Mouse (Mus musculus): ENCODE data around the gene Olfr616. TPM values are rescaled to one million over a fixed set of nuclear protein-coding genes. Genes with fewer than 3 reads are reported as not detected.
"Not testable (repeated sequence)": the region's sequence is repeated elsewhere in the genome, so short reads cannot be mapped to it uniquely, and the experiment has no call there.

Olfr616 gene
- polyA plus RNA-seq (2014; fragmentation: Nextera tagmentation; extraction: Ambion mirVana) = not detected in 2 replicates

DNA sequence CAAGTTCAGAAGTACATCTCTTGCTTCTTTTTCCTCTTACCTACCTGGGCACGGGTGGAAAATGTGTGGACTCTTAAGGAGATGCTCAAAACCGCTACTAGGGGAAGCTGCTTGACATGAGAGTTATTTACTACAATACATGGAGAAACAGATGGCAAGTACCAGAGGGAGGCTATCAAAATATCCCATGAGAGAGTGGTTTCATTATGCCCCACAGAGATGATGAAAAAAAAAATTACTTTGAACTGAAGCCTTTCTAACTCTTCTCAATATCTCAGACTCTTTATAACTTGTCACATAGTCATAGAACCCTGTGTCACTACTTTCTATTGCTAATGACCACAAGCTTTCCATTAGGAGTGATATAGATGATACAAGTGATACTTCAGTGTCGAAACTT, at the start of gene Olfr616:
TSS of gene Olfr616 (minus strand) at position 101 of the 400 bp plus-strand sequence.
- Histone ChIP-seq H3K4me1 (ENCODE audit: control insufficient read depth, insufficient read depth, low read length) (no peaks in the 10 kb centered on the region), H3K4me2 (ENCODE audit: low read depth) (no peak within 1 kb of the TSS), H3K4me3 (ENCODE audit: low read depth, low read length) (no peak within 1 kb of the TSS), H3K27ac (ENCODE audit: low read depth, low read length) (no peak within 1 kb of the TSS), H3K36me3 (ENCODE audit: control insufficient read depth, insufficient read depth, low read length) (no peaks in the 10 kb centered on the region), H3K27me3 (ENCODE audit: control insufficient read depth, insufficient read depth, low read length) (no peaks in the 10 kb centered on the region), H3K9ac (ENCODE audit: low read length) (no peak within 1 kb of the TSS), H3K9me3 (ENCODE audit: control insufficient read depth, low read length) (no peaks in the 10 kb centered on the region)
- DNase-seq (ENCODE audit: low spot score) = no peak
- 84% methylated on average over 3 of the region's 3 CpGs for WGBS
- ATAC-seq (ENCODE audit: insufficient read depth, low FRiP score, low TSS enrichment) = no peak

DNA sequence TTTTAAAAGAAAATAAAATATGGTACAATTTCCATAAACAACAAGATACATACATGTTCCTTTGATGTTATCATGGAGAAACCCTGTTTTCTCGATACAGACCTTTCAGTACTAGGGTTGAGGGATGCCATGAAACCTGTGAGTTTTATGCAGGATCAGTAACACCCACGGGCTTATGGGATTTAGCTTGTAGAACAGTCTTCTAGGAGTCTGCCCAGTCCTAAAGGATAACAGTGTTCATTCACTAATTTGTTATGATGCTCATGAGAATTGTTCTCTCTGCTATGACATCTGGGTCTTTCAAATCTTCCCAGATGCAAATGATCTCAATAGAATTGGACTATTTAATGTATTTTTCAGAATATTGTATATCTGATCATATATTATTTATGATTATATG, 43.5 kb upstream of the Olfr616 start, which contains the start of gene Olfr620:
TSS of gene Olfr620 (minus strand) at position 101 of the 400 bp plus-strand sequence.
- WGBS = 77% methylated on average over 2 of the region's 2 CpGs
- no peaks in the 10 kb centered on the region for H3K36me3 ChIP-seq (ENCODE audit: control insufficient read depth, insufficient read depth, low read length)
- no peaks in the 10 kb centered on the region for H3K4me1 ChIP-seq (ENCODE audit: control insufficient read depth, insufficient read depth, low read length)

DNA sequence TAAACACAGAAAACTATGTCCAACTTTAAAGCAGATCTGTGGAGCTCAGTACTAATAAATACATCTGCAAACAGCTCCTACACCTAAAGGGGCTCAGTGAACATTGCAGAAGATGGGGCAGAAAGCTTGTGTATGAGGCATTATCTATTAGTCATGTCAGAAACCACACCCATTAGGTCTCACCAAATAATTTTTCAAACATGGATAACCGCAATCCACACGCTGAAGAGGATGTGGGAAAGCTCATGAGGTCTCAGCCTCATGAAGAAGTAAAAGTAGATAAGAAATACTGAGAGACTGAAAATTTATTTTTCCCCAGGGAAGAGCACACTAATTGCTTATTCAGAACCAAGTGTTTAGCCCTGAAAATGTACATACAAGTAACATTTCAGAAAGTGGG, 38.5 kb upstream of the Olfr616 start:
- no peak for DNase-seq (ENCODE audit: low spot score)

More for the DNA sequence above, 43.5 kb upstream of the Olfr616 start, which contains the start of gene Olfr620:
- no peak within 1 kb of the TSS for H3K27ac ChIP-seq (ENCODE audit: low read depth, low read length)
- ATAC-seq (ENCODE audit: insufficient read depth, low FRiP score, low TSS enrichment) (no peak), DNase-seq (ENCODE audit: low spot score) (no peak)
- H3K27me3 ChIP-seq (ENCODE audit: control insufficient read depth, insufficient read depth, low read length) = no peaks in the 10 kb centered on the region
- H3K4me2 ChIP-seq (ENCODE audit: low read depth) = no peak within 1 kb of the TSS
- H3K9ac ChIP-seq (ENCODE audit: low read length) = no peak within 1 kb of the TSS
- no peaks in the 10 kb centered on the region for H3K9me3 ChIP-seq (ENCODE audit: control insufficient read depth, low read length)
- no peak within 1 kb of the TSS for H3K4me3 ChIP-seq (ENCODE audit: low read depth, low read length)

DNA sequence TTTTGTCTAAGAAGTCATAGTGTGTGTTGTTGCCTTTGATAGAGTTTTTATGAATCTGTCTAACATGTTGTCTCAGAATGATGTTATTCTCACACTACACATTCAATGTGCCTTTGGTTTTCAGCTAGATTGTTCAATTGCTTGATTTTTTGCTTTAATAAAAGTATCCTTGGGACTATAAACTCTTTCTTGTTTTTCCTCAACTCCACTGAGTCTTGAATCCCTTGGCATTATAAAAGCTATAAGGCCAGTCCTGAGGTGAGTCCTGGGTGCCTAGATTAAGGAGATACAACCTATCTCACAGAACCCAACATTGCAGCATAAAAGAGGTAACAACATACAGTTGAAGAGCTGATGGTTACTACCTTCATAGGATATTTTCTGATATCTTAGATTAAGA, 31.3 kb upstream of the Olfr616 start, which contains the start of gene Olfr619:
TSS of gene Olfr619 (plus strand) at position 301 of the 400 bp plus-strand sequence.
- ATAC-seq (ENCODE audit: insufficient read depth, low FRiP score, low TSS enrichment) = no peak
- H3K36me3 ChIP-seq (ENCODE audit: control insufficient read depth, insufficient read depth, low read length) = no peaks in the 10 kb centered on the region

More for the DNA sequence above, 38.5 kb upstream of the Olfr616 start:
- H3K9me3 ChIP-seq (ENCODE audit: control insufficient read depth, low read length) = no peaks in the 10 kb centered on the region
- H3K9ac ChIP-seq (ENCODE audit: low read length) = no peak overlapping the region
- 88% methylated on average over 2 of the region's 2 CpGs for WGBS
- H3K4me1 ChIP-seq (ENCODE audit: control insufficient read depth, insufficient read depth, low read length) = no peaks in the 10 kb centered on the region
- no peak for ATAC-seq (ENCODE audit: insufficient read depth, low FRiP score, low TSS enrichment)
- no peak overlapping the region for H3K27ac ChIP-seq (ENCODE audit: low read depth, low read length)
- H3K36me3 ChIP-seq (ENCODE audit: control insufficient read depth, insufficient read depth, low read length) = no peaks in the 10 kb centered on the region
- H3K4me2 ChIP-seq (ENCODE audit: low read depth) = no peak overlapping the region
- no peak overlapping the region for H3K4me3 ChIP-seq (ENCODE audit: low read depth, low read length)
- no peaks in the 10 kb centered on the region for H3K27me3 ChIP-seq (ENCODE audit: control insufficient read depth, insufficient read depth, low read length)

DNA sequence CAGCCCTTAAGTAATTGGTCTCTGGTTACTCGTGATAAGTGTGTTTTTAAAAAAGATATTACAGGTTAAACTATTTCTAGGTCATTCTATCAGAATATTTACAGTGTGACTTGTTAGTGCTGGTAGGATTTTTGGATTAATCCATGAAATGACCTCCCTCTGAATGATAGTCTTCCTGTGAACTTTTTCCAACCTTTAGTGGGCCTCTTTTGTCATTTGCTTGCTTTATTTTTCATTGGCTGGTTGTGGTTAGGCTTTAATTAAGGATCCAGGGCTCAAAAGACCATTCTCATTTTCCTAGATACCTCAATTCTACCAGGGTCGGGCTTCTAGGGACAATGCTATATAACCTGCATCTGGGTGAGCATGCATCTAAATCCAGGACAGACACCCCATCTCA, 20.9 kb upstream of the Olfr616 start, which contains the start of gene Olfr618:
TSS of gene Olfr618 (plus strand) at position 301 of the 400 bp plus-strand sequence.
- Histone ChIP-seq H3K4me2 (ENCODE audit: low read depth) (no peak within 1 kb of the TSS), H3K36me3 (ENCODE audit: control insufficient read depth, insufficient read depth, low read length) (no peaks in the 10 kb centered on the region), H3K9ac (ENCODE audit: low read length) (no peak within 1 kb of the TSS), H3K27ac (ENCODE audit: low read depth, low read length) (no peak within 1 kb of the TSS), H3K9me3 (ENCODE audit: control insufficient read depth, low read length) (no peaks in the 10 kb centered on the region), H3K4me1 (ENCODE audit: control insufficient read depth, insufficient read depth, low read length) (no peaks in the 10 kb centered on the region), H3K27me3 (ENCODE audit: control insufficient read depth, insufficient read depth, low read length) (no peaks in the 10 kb centered on the region), H3K4me3 (ENCODE audit: low read depth, low read length) (no peak within 1 kb of the TSS)
- no peak for DNase-seq (ENCODE audit: low spot score)
- WGBS = 71% methylated on average over 2 of the region's 2 CpGs
- ATAC-seq (ENCODE audit: insufficient read depth, low FRiP score, low TSS enrichment) = no peak

More for the DNA sequence above, 31.3 kb upstream of the Olfr616 start, which contains the start of gene Olfr619:
- DNase-seq (ENCODE audit: low spot score) = no peak
- Histone ChIP-seq H3K9me3 (ENCODE audit: control insufficient read depth, low read length) (no peaks in the 10 kb centered on the region), H3K9ac (ENCODE audit: low read length) (no peak within 1 kb of the TSS), H3K4me1 (ENCODE audit: control insufficient read depth, insufficient read depth, low read length) (no peaks in the 10 kb centered on the region), H3K27me3 (ENCODE audit: control insufficient read depth, insufficient read depth, low read length) (no peaks in the 10 kb centered on the region), H3K4me2 (ENCODE audit: low read depth) (no peak within 1 kb of the TSS), H3K27ac (ENCODE audit: low read depth, low read length) (no peak within 1 kb of the TSS), H3K4me3 (ENCODE audit: low read depth, low read length) (no peak within 1 kb of the TSS)

DNA sequence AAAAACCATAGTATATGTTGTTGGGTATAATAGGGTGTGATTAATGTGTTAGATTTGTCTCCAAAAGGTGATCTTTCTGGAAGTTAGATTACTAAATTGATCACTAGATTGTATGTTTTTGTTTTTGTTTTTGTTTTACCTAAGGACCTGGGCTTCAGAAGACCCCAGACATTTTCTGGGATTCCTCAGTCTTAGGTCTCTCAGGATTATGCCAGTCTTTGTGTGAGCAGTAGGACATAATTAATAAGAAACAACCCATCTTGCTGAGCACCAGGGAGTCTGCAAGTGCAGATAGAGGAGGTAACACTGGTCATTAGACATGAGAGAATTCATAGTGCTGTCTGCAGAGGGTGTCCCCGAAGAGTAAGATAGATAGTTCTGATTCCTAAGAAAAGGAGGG, 3.8 kb upstream of the Olfr616 start, which contains the start of gene Olfr617:
TSS of gene Olfr617 (plus strand) at position 301 of the 400 bp plus-strand sequence.
- Histone ChIP-seq H3K4me3 (ENCODE audit: low read depth, low read length) (no peak within 1 kb of the TSS), H3K9me3 (ENCODE audit: control insufficient read depth, low read length) (no peaks in the 10 kb centered on the region), H3K4me1 (ENCODE audit: control insufficient read depth, insufficient read depth, low read length) (no peaks in the 10 kb centered on the region), H3K27me3 (ENCODE audit: control insufficient read depth, insufficient read depth, low read length) (no peaks in the 10 kb centered on the region), H3K4me2 (ENCODE audit: low read depth) (no peak within 1 kb of the TSS), H3K36me3 (ENCODE audit: control insufficient read depth, insufficient read depth, low read length) (no peaks in the 10 kb centered on the region), H3K27ac (ENCODE audit: low read depth, low read length) (no peak within 1 kb of the TSS), H3K9ac (ENCODE audit: low read length) (no peak within 1 kb of the TSS)
- ATAC-seq (ENCODE audit: insufficient read depth, low FRiP score, low TSS enrichment) = no peak
- WGBS = 91% methylated on average over 1 of the region's 1 CpGs
- no peak for DNase-seq (ENCODE audit: low spot score)

DNA sequence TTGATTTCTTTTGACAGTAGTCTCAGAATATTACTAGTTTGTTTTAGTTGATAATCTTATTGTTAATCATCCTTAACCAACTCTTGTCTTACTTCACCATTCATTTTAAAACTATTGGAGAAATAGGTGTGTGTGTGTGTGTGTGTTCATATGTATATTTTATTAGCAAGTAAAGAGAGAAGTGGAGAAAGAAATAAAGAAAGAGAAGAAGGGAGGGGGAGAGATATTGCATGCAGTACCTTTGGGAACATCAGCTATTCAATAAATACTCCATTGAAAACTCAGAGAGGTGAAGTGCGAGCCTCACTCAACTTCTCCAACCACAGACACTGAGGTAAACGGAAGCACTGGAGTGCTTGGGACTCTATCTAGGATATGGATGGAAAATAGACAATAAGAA, 13.2 kb downstream of the Olfr616 start, which contains the start of gene Olfr615:
TSS of gene Olfr615 (plus strand) at position 301 of the 400 bp plus-strand sequence.
- ATAC-seq (ENCODE audit: insufficient read depth, low FRiP score, low TSS enrichment) = no peak
- no peaks in the 10 kb centered on the region for H3K4me1 ChIP-seq (ENCODE audit: control insufficient read depth, insufficient read depth, low read length)
- no peak for DNase-seq (ENCODE audit: low spot score)
- no peak within 1 kb of the TSS for H3K4me2 ChIP-seq (ENCODE audit: low read depth)
- no peak within 1 kb of the TSS for H3K27ac ChIP-seq (ENCODE audit: low read depth, low read length)
- no peak within 1 kb of the TSS for H3K9ac ChIP-seq (ENCODE audit: low read length)
- H3K4me3 ChIP-seq (ENCODE audit: low read depth, low read length) = no peak within 1 kb of the TSS
- whole genome bisulfite sequencing = 91% methylated on average over 2 of the region's 2 CpGs
- no peaks in the 10 kb centered on the region for H3K27me3 ChIP-seq (ENCODE audit: control insufficient read depth, insufficient read depth, low read length)
- no peaks in the 10 kb centered on the region for H3K9me3 ChIP-seq (ENCODE audit: control insufficient read depth, low read length)
- H3K36me3 ChIP-seq (ENCODE audit: control insufficient read depth, insufficient read depth, low read length) = no peaks in the 10 kb centered on the region

DNA sequence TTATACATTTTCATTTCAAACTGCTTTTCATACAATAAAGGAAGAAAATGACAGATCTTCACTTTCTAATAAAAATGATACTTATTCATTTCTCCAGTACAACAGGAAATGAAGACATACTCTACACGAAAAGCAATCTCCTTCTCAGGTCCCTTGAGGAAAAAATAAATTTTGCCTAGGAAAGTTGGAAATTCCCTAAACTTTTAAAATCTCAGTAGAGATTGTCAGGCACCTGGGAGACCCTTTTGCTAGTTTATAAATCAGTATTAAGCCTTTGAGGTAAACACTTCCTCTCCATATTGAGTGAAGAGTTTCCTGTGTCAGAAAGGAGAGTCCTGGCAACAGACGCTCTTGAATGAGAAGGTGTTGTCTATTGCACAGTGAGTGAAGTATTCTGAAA, 21.2 kb downstream of the Olfr616 start, which contains the start of gene Olfr613:
TSS of gene Olfr613 (plus strand) at position 301 of the 400 bp plus-strand sequence.
- Histone ChIP-seq H3K4me1 (ENCODE audit: control insufficient read depth, insufficient read depth, low read length) (no peaks in the 10 kb centered on the region), H3K9ac (ENCODE audit: low read length) (no peak within 1 kb of the TSS), H3K4me2 (ENCODE audit: low read depth) (no peak within 1 kb of the TSS), H3K9me3 (ENCODE audit: control insufficient read depth, low read length) (no peaks in the 10 kb centered on the region), H3K4me3 (ENCODE audit: low read depth, low read length) (no peak within 1 kb of the TSS), H3K27ac (ENCODE audit: low read depth, low read length) (no peak within 1 kb of the TSS), H3K27me3 (ENCODE audit: control insufficient read depth, insufficient read depth, low read length) (no peaks in the 10 kb centered on the region), H3K36me3 (ENCODE audit: control insufficient read depth, insufficient read depth, low read length) (no peaks in the 10 kb centered on the region)
- DNase-seq (ENCODE audit: low spot score) (no peak), ATAC-seq (ENCODE audit: insufficient read depth, low FRiP score, low TSS enrichment) (no peak)
- WGBS = 87% methylated on average over 2 of the region's 2 CpGs

DNA sequence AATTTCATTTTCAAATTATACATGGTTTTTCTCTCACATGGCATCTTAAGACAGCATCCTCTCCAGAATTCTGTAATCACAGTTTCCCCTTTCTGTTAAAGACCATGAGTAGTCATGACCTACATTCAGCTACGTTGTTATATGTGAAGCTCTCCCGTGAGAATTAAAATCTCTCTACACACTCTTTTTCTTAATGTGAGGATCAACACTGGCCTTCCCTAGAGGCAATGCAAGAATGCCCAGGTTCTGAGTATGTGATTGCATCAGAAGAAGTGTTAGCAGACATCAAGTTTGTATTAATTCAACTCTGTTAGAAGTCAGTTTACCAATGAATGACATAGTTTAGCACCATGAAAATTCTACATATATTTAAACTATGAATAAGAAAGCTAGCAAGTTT, 26.3 kb downstream of the Olfr616 start, which contains the start of gene Olfr612:
TSS of gene Olfr612 (minus strand) at position 101 of the 400 bp plus-strand sequence.
- H3K9me3 ChIP-seq (ENCODE audit: control insufficient read depth, low read length); H3K27ac ChIP-seq (ENCODE audit: low read depth, low read length); H3K4me1 ChIP-seq (ENCODE audit: control insufficient read depth, insufficient read depth, low read length); H3K9ac ChIP-seq (ENCODE audit: low read length); H3K27me3 ChIP-seq (ENCODE audit: control insufficient read depth, insufficient read depth, low read length); H3K36me3 ChIP-seq (ENCODE audit: control insufficient read depth, insufficient read depth, low read length); H3K4me2 ChIP-seq (ENCODE audit: low read depth); DNase-seq (ENCODE audit: low spot score); ATAC-seq (ENCODE audit: insufficient read depth, low FRiP score, low TSS enrichment); H3K4me3 ChIP-seq (ENCODE audit: low read depth, low read length): not testable (repeated sequence)
- 91% methylated on average over 2 of the region's 2 CpGs for WGBS
